Mouse (Mus musculus) adrenal gland, postnatal 10 days (tissue): ENCODE data around the gene Olfr1360. TPM values are rescaled to one million over a fixed set of nuclear protein-coding genes. Genes with fewer than 3 reads are reported as not detected.
A peak's percentile ranks its signal among the peaks of the same experiment; 100 is the strongest.

Experiments
- DNase-seq: peaks from one replicate; pipeline ENCODE4 v3.0.0; 2021; ENCODE audit warnings: mixed read lengths
- microRNA-seq: library from miRNA; unstranded; fragments of <30 nt; microRNA quantifications from one replicate; pipeline ENCODE4 v1.2.0, GENCODE M21; 2021
- total RNA-seq, 2 experiments: library from RNA; stranded (reverse); gene quantifications; 2 replicates each; pipeline ENCODE4 v1.2.3; 2021

Gene Olfr1360
- total RNA-seq, 2 experiments from 2014 or later: not detected

- peak; percentile 9 for DNase-seq
Observed at GRCm38 (mm10) chr13:21642418-21642817, 34.8 kb downstream of the Olfr1360 start, which contains the start of gene Olfr11. Gene Olfr11, minus strand, starts transcription at chr13:21642518.

Small RNA genes within 50 kb of the gene (microRNA-seq; reads per million reads assigned to microRNA genes)
- gene Gm44357: not detected
- gene Gm44367: not detected

Other genes starting within 250 kb of the Olfr1360 start
- gene Pgbd1, start 236.3 kb downstream of the Olfr1360 start, total RNA-seq: under 1 TPM; 0.48 to 0.54 TPM
- gene Zscan26, start 223.7 kb downstream of the Olfr1360 start, total RNA-seq: 10 to 100 TPM; 28.9 to 37.3 TPM
- 1 to 10 TPM; 1.1 to 1.4 TPM for gene Nkapl, start 208.9 kb downstream of the Olfr1360 start, total RNA-seq
- gene Zkscan4, start 198.5 kb downstream of the Olfr1360 start, total RNA-seq: 1 to 10 TPM; 2.4 to 3.4 TPM
- not detected for gene Gm10065, start 198.0 kb downstream of the Olfr1360 start, total RNA-seq
- 10 to 100 TPM; 17.2 to 18.4 TPM for gene AK157302, start 182.2 kb downstream of the Olfr1360 start, total RNA-seq
- 100 to 1,000 TPM; 180 to 200 TPM for gene Gm11273, start 176.0 kb downstream of the Olfr1360 start, total RNA-seq
- gene Zkscan8, start 146.3 kb downstream of the Olfr1360 start, total RNA-seq: 10 to 100 TPM; 16.8 to 24.6 TPM
- gene Olfr1366, start 134.6 kb downstream of the Olfr1360 start, total RNA-seq: not detected
- gene Olfr1535, start 117.5 kb downstream of the Olfr1360 start, total RNA-seq: not detected
- gene Olfr1364, start 95.6 kb downstream of the Olfr1360 start, total RNA-seq: not detected
- gene Olfr1362, start 63.4 kb downstream of the Olfr1360 start, total RNA-seq: not detected
- gene Olfr11, start 34.9 kb downstream of the Olfr1360 start, total RNA-seq: not detected
- not detected for gene Olfr1361, start 14.0 kb downstream of the Olfr1360 start, total RNA-seq
- not detected for gene Olfr1359, start 20.7 kb upstream of the Olfr1360 start, total RNA-seq
- gene Hist1h2bl, start 38.7 kb upstream of the Olfr1360 start, total RNA-seq: 100 to 1,000 TPM; 284 to 352 TPM
- 100 to 1,000 TPM; 304 to 363 TPM for gene Hist1h2ai, start 39.0 kb upstream of the Olfr1360 start, total RNA-seq
- 100 to 1,000 TPM; 397 to 474 TPM for gene Hist1h3h, start 40.3 kb upstream of the Olfr1360 start, total RNA-seq
- 100 to 1,000 TPM in 1 of 2 experiments, 10 to 100 TPM in 1; 83.1 to 103 TPM for gene Hist1h2bm, start 44.6 kb upstream of the Olfr1360 start, total RNA-seq
- gene Hist1h4j, start 57.7 kb upstream of the Olfr1360 start, total RNA-seq: 10 to 100 TPM; 63.1 to 70.2 TPM
- gene Hist1h4k, start 73.1 kb upstream of the Olfr1360 start, total RNA-seq: 100 to 1,000 TPM; 688 to 818 TPM
- gene Hist1h2ak, start 76.4 kb upstream of the Olfr1360 start, total RNA-seq: 100 to 1,000 TPM; 111 to 143 TPM
- gene Hist1h2bn, start 76.7 kb upstream of the Olfr1360 start, total RNA-seq: 100 to 1,000 TPM; 174 to 201 TPM
- gene Hist1h1b, start 103.2 kb upstream of the Olfr1360 start, total RNA-seq: 100 to 1,000 TPM; 179 to 219 TPM
- gene Hist1h3i, start 106.0 kb upstream of the Olfr1360 start, total RNA-seq: 100 to 1,000 TPM; 296 to 332 TPM
- gene Hist1h2an, start 109.8 kb upstream of the Olfr1360 start, total RNA-seq: 10 to 100 TPM; 69.2 to 73.2 TPM
- gene Hist1h2bp, start 110.1 kb upstream of the Olfr1360 start, total RNA-seq: 100 to 1,000 TPM; 111 to 134 TPM
- 100 to 1,000 TPM; 207 to 275 TPM for gene Hist1h2bq, start 132.8 kb upstream of the Olfr1360 start, total RNA-seq
- not detected for gene Hist1h2ao, start 133.1 kb upstream of the Olfr1360 start, total RNA-seq
- 100 to 1,000 TPM; 590 to 593 TPM for gene Hist1h4m, start 134.3 kb upstream of the Olfr1360 start, total RNA-seq
- 100 to 1,000 TPM in 1 of 2 experiments, 10 to 100 TPM in 1; 81.5 to 146 TPM for gene Hist1h4n, start 154.8 kb upstream of the Olfr1360 start, total RNA-seq
- gene Hist1h2ap, start 156.1 kb upstream of the Olfr1360 start, total RNA-seq: 100 to 1,000 TPM; 430 to 536 TPM
- gene Hist1h2br, start 156.3 kb upstream of the Olfr1360 start, total RNA-seq: 100 to 1,000 TPM; 207 to 269 TPM